Mouse (Mus musculus) stomach, postnatal 0 days (tissue): Measurements from ENCODE around the gene Kalrn.

ENCODE experiments used
- CTCF ChIP-seq: IDR thresholded peaks from 2 replicates; pipeline ENCODE4 v1.5.1; 2016; ENCODE audit warnings: antibody characterized with exemption, low read depth, mild to moderate bottlenecking, moderate library complexity
- EP300 ChIP-seq: optimal IDR thresholded peaks from 2 replicates; pipeline ENCODE3; 2016; ENCODE audit warnings: antibody characterized with exemption

GRCm38 (mm10) chr16:34088331-34088730 lies 485.0 kb downstream of the Kalrn start:
- TF ChIP-seq CTCF (no peak), EP300 (no peak)
